Mouse (Mus musculus): ENCODE measurements at regions not wholly inside any gene's neighbourhood (a gene's known extent, or its start where the extent isn't known, plus 50 kb on each side); places are given as distances from the start of the nearest gene placed in this dataset.

- no peak for TF ChIP-seq CTCF (IDR thresholded peaks at IDR 0.05 in 2 of 3, conservative IDR thresholded peaks at IDR 0.05 in 1 of 3; ENCODE audit: control insufficient read depth in 1 of 3, insufficient read depth in 1 of 3, low read depth in 2 of 3, low read length in 3 of 3, poor library complexity in 1 of 3, severe bottlenecking in 1 of 3)
- TF ChIP-seq MYC (IDR thresholded peaks at IDR 0.05; ENCODE audit: low read depth, low read length) = no peak
- no peak for TF ChIP-seq POLR2A (IDR thresholded peaks at IDR 0.05; ENCODE audit: control insufficient read depth in 1 of 2, insufficient read depth in 1 of 2, low read depth in 1 of 2, low read length in 2 of 2, poor library complexity in 1 of 2)
Measured at GRCm38 (mm10) chr9:24974021-24974741, 115.0 kb upstream of the Gm10181 start.
